Mouse (Mus musculus): ENCODE measurements at regions not wholly inside any gene's neighbourhood (a gene's known extent, or its start where the extent isn't known, plus 50 kb on each side); places are given as distances from the start of the nearest gene placed in this dataset.
A peak's percentile ranks its signal among the peaks of the same experiment; 100 is the strongest.
"Not testable (repeated sequence)": the region's sequence is repeated elsewhere in the genome, so short reads cannot be mapped to it uniquely, and the experiment has no call there.

DNA sequence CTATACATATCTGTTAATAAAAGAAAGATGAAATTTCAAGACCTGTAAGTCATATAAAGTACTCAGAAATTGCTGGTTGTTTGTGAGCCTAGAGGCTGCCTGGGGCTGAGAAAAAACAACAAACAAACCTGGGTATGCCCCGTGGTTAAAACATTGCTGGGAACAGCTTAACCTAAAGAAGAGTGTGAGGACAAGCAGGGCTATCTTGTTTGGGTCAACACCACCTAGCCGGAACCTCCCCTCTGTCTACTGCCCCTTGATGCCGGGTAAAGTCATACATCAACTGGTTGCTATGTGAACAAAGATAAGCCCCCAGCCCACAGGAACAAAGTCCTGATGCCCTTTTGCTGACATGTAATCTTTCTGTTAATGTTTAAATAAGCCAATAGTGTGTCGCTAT is 74.0 kb upstream of the Zfp709 start:
- not testable (repeated sequence) for H3K4me3 ChIP-seq (ENCODE audit: low read length); H3K9me3 ChIP-seq (ENCODE audit: control insufficient read depth, low read length); H3K27me3 ChIP-seq (ENCODE audit: control insufficient read depth, insufficient read depth, low read depth, low read length); H3K4me2 ChIP-seq (ENCODE audit: low read depth, low read length); H3K27ac ChIP-seq (ENCODE audit: low read length); H3K4me1 ChIP-seq (replicated peaks; ENCODE audit: control insufficient read depth, insufficient read depth, low read length); H3K36me3 ChIP-seq (ENCODE audit: control insufficient read depth, insufficient read depth, low read length); H3K9ac ChIP-seq (ENCODE audit: low read length); ATAC-seq (ENCODE audit: low read depth)
- 22% methylated on average over 3 of the region's 4 CpGs for WGBS

DNA sequence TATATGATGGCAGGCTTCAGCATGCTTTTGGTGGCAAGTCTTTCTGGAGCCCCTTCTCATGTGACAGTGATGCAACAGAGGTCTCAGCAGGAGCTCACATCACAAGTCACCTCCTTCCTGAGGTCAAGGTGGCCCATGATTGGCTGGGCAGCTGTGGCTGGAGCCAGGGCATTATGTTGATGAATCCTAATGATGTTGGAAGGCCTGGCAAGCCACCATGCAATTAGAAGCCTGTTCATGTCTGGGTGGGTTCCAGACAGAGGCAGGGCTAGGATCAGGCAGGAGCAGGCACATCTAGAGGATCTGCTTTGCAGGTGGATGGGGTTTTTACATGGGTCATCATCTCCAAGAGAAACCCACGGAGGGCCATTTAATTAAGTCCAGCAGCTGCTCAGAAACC is 77.2 kb upstream of the Zfp709 start:
- not testable (repeated sequence) for H3K9me3 ChIP-seq (ENCODE audit: control insufficient read depth, low read length); ATAC-seq (ENCODE audit: low read depth); H3K9ac ChIP-seq (ENCODE audit: low read length); H3K27me3 ChIP-seq (ENCODE audit: control insufficient read depth, insufficient read depth, low read depth, low read length); H3K27ac ChIP-seq (ENCODE audit: low read length); H3K4me2 ChIP-seq (ENCODE audit: low read depth, low read length); H3K4me3 ChIP-seq (ENCODE audit: low read length); H3K4me1 ChIP-seq (replicated peaks; ENCODE audit: control insufficient read depth, insufficient read depth, low read length); H3K36me3 ChIP-seq (ENCODE audit: control insufficient read depth, insufficient read depth, low read length)
- WGBS = 64% methylated on average over 1 of the region's 1 CpGs

DNA sequence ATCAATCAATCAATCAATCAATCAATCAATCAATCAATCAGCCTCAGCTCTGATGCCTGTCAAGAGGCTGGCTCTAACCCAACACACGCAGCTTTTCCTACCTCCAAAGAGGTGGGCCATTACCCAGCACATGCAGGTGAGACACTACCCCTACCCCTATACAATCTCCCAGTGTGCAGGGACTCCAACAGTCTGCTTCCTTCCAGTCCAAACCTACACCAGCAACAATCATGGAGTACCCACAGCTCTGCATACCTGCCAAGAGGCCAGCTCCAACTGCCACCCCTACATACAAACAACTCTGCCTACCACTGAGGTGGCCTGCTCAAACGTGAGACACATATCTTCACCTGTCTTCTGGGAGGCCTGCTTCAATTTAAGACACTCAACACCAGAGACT is 76.7 kb upstream of the Fcho1 start:
- not testable (repeated sequence) for H3K4me3 ChIP-seq (ENCODE audit: low read length); H3K36me3 ChIP-seq (ENCODE audit: control insufficient read depth, insufficient read depth, low read length); H3K27me3 ChIP-seq (ENCODE audit: control insufficient read depth, insufficient read depth, low read depth, low read length); H3K9ac ChIP-seq (ENCODE audit: low read length); H3K9me3 ChIP-seq (ENCODE audit: control insufficient read depth, low read length); H3K4me1 ChIP-seq (replicated peaks; ENCODE audit: control insufficient read depth, insufficient read depth, low read length); H3K4me2 ChIP-seq (ENCODE audit: low read depth, low read length); H3K27ac ChIP-seq (ENCODE audit: low read length)
- peak; percentile 60 for ATAC-seq (ENCODE audit: low read depth)
- 54% methylated on average over 2 of the region's 2 CpGs for WGBS

DNA sequence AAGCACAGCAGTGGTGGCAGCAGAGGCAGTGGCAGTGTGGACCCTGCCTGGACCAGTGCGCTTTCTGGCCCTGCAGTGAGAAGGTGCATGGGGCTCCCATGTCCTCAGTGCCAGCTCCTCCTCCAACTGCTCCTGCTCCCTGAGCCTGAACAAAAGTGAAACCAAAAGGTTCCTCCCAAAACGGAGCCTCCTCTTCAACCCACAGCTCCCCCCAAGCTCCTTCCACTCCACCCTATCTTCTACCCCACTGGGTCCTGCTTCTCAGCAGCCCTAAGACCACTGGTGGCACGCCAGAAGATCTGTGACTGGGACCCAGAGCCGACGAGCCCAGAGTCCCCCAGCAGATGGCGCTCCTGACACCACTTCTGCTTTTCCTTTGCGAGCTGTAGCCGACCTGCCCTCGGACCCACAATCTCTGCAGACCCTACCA is 63.5 kb upstream of the Fcho1 start:
- H3K27me3 ChIP-seq (ENCODE audit: control insufficient read depth, insufficient read depth, low read depth, low read length); H3K27ac ChIP-seq (ENCODE audit: low read length); H3K4me2 ChIP-seq (ENCODE audit: low read depth, low read length); H3K9me3 ChIP-seq (ENCODE audit: control insufficient read depth, low read length); H3K9ac ChIP-seq (ENCODE audit: low read length); H3K4me1 ChIP-seq (replicated peaks; ENCODE audit: control insufficient read depth, insufficient read depth, low read length); H3K36me3 ChIP-seq (ENCODE audit: control insufficient read depth, insufficient read depth, low read length): not testable (repeated sequence)
- peak; percentile 57 for ATAC-seq (ENCODE audit: low read depth)
- H3K4me3 ChIP-seq (ENCODE audit: low read length) = peak overlapping the region; percentile 24; the same call in 1 of the 2 replicates
- 0% methylated on average over 1 of the region's 9 CpGs for WGBS

DNA sequence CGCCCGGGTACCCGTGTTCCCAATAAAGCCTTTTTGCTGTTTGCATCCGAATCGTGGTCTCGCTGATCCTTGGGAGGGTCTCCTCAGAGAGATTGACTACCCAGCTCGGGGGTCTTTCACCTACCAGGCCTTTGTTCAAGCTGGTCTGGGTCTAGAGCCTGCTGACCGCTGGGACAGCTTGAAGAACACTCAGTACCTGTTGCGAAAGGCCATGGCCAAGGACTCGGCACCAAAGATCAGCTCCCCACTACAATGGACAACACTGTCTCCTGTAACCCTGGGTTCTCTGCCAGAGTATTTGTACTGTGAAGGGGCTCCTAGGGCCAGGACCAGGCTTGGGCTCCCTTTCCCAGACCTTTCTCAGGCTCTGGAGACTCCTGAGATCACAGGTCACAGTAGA is 55.1 kb upstream of the Fcho1 start:
- H3K27me3 ChIP-seq (ENCODE audit: control insufficient read depth, insufficient read depth, low read depth, low read length); H3K4me3 ChIP-seq (ENCODE audit: low read length); H3K4me1 ChIP-seq (replicated peaks; ENCODE audit: control insufficient read depth, insufficient read depth, low read length); H3K4me2 ChIP-seq (ENCODE audit: low read depth, low read length); H3K36me3 ChIP-seq (ENCODE audit: control insufficient read depth, insufficient read depth, low read length); H3K9me3 ChIP-seq (ENCODE audit: control insufficient read depth, low read length); H3K9ac ChIP-seq (ENCODE audit: low read length): not testable (repeated sequence)
- peak; percentile 59; the same call in 1 of the 2 replicates for ATAC-seq (ENCODE audit: low read depth)
- 86% methylated on average over 8 of the region's 10 CpGs for WGBS
- 0 out of 2 replicates have a peak overlapping the region, but pooled peaks have one; percentile 36 for H3K27ac ChIP-seq (ENCODE audit: low read length)

DNA sequence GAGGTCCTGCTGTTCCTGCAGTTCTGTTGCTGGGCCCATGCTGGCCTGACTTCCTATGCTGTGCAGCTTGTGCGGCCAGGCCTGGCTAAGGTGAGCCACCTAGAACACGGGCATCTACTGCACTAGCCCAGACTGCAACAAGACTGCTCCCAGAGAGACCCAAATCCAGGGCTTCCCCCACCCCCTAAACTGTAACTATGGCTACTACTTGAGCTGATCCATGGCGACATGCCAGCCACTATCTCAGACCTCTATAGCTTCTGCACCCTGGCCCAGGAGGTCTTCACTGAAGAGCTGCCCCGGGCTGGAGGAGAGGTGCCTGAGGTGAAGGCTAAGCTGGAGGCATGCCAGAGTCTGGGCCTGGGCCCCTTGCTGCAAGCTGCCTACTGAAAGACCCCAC is 54.3 kb upstream of the Fcho1 start:
- WGBS = 76% methylated on average over 2 of the region's 4 CpGs

DNA sequence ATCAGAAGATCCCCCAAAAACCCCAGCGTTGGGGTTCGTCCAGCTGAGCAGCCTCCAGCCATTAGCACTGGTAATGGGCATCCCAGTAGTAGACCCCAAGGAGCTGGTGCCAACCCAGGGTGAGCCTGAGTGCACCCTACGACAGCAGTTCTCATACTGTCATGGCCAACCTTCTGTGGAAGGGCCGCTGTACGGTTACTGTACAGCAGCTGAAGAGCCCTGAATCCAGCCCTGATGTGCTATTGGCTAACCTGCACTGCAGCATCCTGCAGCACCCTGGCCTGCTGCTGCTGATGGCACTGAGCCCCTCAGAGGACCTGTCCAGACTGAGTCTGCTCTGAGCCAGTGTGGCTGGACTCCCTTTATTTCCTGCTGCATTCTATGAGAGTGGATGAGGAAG is 53.9 kb upstream of the Fcho1 start:
- not testable (repeated sequence) for H3K4me3 ChIP-seq (ENCODE audit: low read length); H3K4me1 ChIP-seq (replicated peaks; ENCODE audit: control insufficient read depth, insufficient read depth, low read length); H3K4me2 ChIP-seq (ENCODE audit: low read depth, low read length); H3K9ac ChIP-seq (ENCODE audit: low read length); H3K9me3 ChIP-seq (ENCODE audit: control insufficient read depth, low read length); H3K36me3 ChIP-seq (ENCODE audit: control insufficient read depth, insufficient read depth, low read length); H3K27me3 ChIP-seq (ENCODE audit: control insufficient read depth, insufficient read depth, low read depth, low read length); H3K27ac ChIP-seq (ENCODE audit: low read length)
- 93% methylated on average over 5 of the region's 5 CpGs for WGBS
- ATAC-seq (ENCODE audit: low read depth) = peak; percentile 38

More for the DNA sequence above, 54.3 kb upstream of the Fcho1 start:
- H3K27me3 ChIP-seq (ENCODE audit: control insufficient read depth, insufficient read depth, low read depth, low read length); H3K4me1 ChIP-seq (replicated peaks; ENCODE audit: control insufficient read depth, insufficient read depth, low read length); H3K9me3 ChIP-seq (ENCODE audit: control insufficient read depth, low read length); H3K36me3 ChIP-seq (ENCODE audit: control insufficient read depth, insufficient read depth, low read length); H3K9ac ChIP-seq (ENCODE audit: low read length); H3K4me2 ChIP-seq (ENCODE audit: low read depth, low read length); H3K4me3 ChIP-seq (ENCODE audit: low read length); H3K27ac ChIP-seq (ENCODE audit: low read length): not testable (repeated sequence)
- peak; percentile 84 for ATAC-seq (ENCODE audit: low read depth)

DNA sequence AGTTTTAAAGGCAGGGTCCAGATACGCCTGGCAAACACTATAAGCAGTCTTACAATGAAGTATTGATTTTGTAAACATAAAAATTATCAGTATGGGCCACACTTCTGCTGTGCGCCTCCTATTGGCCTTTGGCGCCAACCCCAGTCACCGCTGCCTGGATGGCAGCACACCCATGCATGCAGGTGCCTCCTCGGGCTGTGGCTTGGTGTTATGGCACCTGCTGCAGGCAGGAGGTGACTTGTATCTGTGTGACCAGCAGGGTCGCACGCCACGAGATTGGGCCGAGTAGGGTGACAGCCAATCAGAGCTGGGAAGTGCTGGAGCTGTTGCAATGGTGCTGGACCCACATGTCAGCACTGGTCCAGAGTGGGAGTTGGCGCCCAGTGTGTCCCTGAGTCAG is 53.4 kb upstream of the Fcho1 start:
- no peak overlapping the region for H3K4me3 ChIP-seq (ENCODE audit: low read length)
- no peaks in the 10 kb centered on the region for H3K9me3 ChIP-seq (ENCODE audit: control insufficient read depth, low read length)
- H3K36me3 ChIP-seq (ENCODE audit: control insufficient read depth, insufficient read depth, low read length) = no peaks in the 10 kb centered on the region
- H3K4me1 ChIP-seq (replicated peaks; ENCODE audit: control insufficient read depth, insufficient read depth, low read length) = no peaks in the 10 kb centered on the region
- ATAC-seq (ENCODE audit: low read depth) = peak; percentile 17; the same call in 1 of the 2 replicates
- H3K27me3 ChIP-seq (ENCODE audit: control insufficient read depth, insufficient read depth, low read depth, low read length) = no peaks in the 10 kb centered on the region
- no peak overlapping the region for H3K9ac ChIP-seq (ENCODE audit: low read length)
- WGBS = 80% methylated on average over 10 of the region's 10 CpGs
- H3K27ac ChIP-seq (ENCODE audit: low read length) = no peak overlapping the region
- no peak overlapping the region for H3K4me2 ChIP-seq (ENCODE audit: low read depth, low read length)

All from lung, embryonic 16.5 days (tissue).